Mouse (Mus musculus) layer of hippocampus, postnatal 25 days (tissue): ENCODE measurements at regions not wholly inside any gene's neighbourhood (a gene's known extent, or its start where the extent isn't known, plus 50 kb on each side); places are given as distances from the start of the nearest gene placed in this dataset.
A peak's percentile ranks its signal among the peaks of the same experiment; 100 is the strongest.

Source experiments
- DNase-seq, 2 experiments: peaks; one replicate each; pipeline ENCODE4 v3.0.0; 2022; ENCODE audit warnings: mixed read lengths in 2 of 2, low spot score in 1 of 2; ENCODE audit errors: extremely low spot score in 1 of 2

- DNase-seq = no peak
Observed at GRCm38 (mm10) chr4:81005507-81006328, 95.3 kb downstream of the Lurap1l start.

- no peak for DNase-seq
Observed at GRCm38 (mm10) chr4:81006546-81006945, 96.1 kb downstream of the Lurap1l start.

GRCm38 (mm10) chr4:81021850-81022249 is 111.4 kb downstream of the Lurap1l start:
- no peak for DNase-seq

GRCm38 (mm10) chr4:81023436-81023983 is 113.1 kb downstream of the Lurap1l start:
- no peak for DNase-seq

GRCm38 (mm10) chr4:81027558-81027957 is 117.1 kb downstream of the Lurap1l start:
- no peak for DNase-seq

GRCm38 (mm10) chr4:81030671-81031070 is 120.2 kb downstream of the Lurap1l start:
- DNase-seq = no peak

- DNase-seq = no peak
Observed at GRCm38 (mm10) chr4:81037336-81037902, 127.0 kb downstream of the Lurap1l start.

- no peak for DNase-seq
Observed at GRCm38 (mm10) chr4:81058227-81058626, 147.8 kb downstream of the Lurap1l start.

GRCm38 (mm10) chr4:81058809-81059208 is 148.4 kb downstream of the Lurap1l start:
- DNase-seq = no peak

GRCm38 (mm10) chr4:81059356-81059755 is 148.9 kb downstream of the Lurap1l start:
- DNase-seq = no peak

GRCm38 (mm10) chr4:81082290-81082947 is 172.0 kb downstream of the Lurap1l start:
- DNase-seq = no peak

- no peak for DNase-seq
Observed at GRCm38 (mm10) chr4:81085188-81085587, 174.7 kb downstream of the Lurap1l start.

- DNase-seq = no peak
Observed at GRCm38 (mm10) chr4:81096581-81096980, 186.1 kb downstream of the Lurap1l start.

- DNase-seq = no peak
Observed at GRCm38 (mm10) chr4:81097597-81097996, 187.2 kb downstream of the Lurap1l start.

GRCm38 (mm10) chr4:81101049-81101448 is 190.6 kb downstream of the Lurap1l start:
- no peak for DNase-seq

- no peak for DNase-seq
Observed at GRCm38 (mm10) chr4:81111307-81111706, 200.9 kb downstream of the Lurap1l start.

GRCm38 (mm10) chr4:81116411-81116810 is 206.0 kb downstream of the Lurap1l start:
- DNase-seq = peak; percentile 7 to 10

GRCm38 (mm10) chr4:81124155-81124554 is 213.7 kb downstream of the Lurap1l start:
- DNase-seq = no peak

- no peak for DNase-seq
Observed at GRCm38 (mm10) chr4:81129874-81130273, 219.4 kb downstream of the Lurap1l start.

- DNase-seq = no peak
Observed at GRCm38 (mm10) chr4:81173111-81173510, 262.7 kb downstream of the Lurap1l start.

- no peak for DNase-seq
Observed at GRCm38 (mm10) chr4:81177443-81178041, 265.1 kb downstream of the Mpdz start.
